Mouse (Mus musculus) A20 (cell line): Measurements from ENCODE around the gene Qars.

ENCODE experiments used
- DNase-seq: peaks from one replicate; pipeline ENCODE4 v3.0.0-alpha.2; 2011; ENCODE audit warnings: low read depth, low spot score

Gene Qars

DNA sequence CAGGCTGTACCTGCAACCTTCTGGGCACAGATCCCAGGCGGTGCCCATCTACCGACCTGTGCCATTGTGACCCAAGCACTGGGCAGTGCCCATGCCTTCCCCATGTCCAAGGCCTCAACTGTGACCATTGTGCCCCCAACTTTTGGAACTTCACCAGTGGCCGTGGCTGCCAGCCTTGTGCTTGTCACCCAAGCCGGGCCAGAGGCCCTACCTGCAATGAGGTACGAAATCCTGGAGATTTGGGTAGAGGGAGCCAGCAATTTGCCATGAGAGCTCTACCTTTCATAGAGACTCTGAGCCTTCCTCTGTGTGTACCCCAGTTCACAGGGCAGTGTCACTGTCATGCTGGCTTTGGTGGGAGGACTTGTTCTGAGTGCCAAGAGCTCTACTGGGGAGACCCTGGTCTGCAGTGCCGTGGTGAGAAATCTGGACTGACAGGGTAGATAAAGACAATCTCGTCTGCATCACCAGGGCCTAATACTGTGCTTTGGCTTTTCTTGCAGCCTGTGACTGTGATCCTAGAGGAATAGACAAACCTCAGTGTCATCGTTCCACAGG, 20.5 kb upstream of the Qars start:
- DNase-seq = no peak

DNA sequence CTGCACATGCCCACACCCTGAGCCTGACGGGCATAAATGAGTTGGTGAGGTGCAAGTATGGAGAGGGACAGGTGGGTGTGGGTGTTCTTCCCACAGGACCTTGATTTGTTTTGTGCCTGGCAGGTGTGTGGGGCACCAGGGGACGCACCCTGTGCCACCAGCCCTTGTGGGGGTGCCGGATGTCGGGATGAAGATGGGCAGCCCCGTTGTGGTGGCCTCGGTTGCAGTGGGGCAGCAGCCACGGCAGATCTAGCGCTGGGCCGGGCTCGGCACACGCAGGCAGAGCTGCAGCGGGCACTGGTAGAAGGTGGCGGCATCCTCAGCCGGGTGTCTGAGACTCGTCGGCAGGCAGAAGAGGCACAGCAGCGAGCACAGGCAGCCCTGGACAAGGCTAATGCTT, 19.1 kb upstream of the Qars start:
- DNase-seq = no peak

- no peak for DNase-seq
Measured at GRCm38 (mm10) chr9:108489215-108489614, 18.3 kb upstream of the Qars start.

GRCm38 (mm10) chr9:108489702-108490558, 17.6 kb upstream of the Qars start:
- DNase-seq = peak; percentile 48

GRCm38 (mm10) chr9:108490559-108491285, 16.8 kb upstream of the Qars start, which contains the start of gene Usp19:
TSS of gene Usp19 (plus strand) at chr9:108490602.
- DNase-seq = peak; percentile 98

GRCm38 (mm10) chr9:108491286-108491580, 16.3 kb upstream of the Qars start:
- no peak for DNase-seq

DNA sequence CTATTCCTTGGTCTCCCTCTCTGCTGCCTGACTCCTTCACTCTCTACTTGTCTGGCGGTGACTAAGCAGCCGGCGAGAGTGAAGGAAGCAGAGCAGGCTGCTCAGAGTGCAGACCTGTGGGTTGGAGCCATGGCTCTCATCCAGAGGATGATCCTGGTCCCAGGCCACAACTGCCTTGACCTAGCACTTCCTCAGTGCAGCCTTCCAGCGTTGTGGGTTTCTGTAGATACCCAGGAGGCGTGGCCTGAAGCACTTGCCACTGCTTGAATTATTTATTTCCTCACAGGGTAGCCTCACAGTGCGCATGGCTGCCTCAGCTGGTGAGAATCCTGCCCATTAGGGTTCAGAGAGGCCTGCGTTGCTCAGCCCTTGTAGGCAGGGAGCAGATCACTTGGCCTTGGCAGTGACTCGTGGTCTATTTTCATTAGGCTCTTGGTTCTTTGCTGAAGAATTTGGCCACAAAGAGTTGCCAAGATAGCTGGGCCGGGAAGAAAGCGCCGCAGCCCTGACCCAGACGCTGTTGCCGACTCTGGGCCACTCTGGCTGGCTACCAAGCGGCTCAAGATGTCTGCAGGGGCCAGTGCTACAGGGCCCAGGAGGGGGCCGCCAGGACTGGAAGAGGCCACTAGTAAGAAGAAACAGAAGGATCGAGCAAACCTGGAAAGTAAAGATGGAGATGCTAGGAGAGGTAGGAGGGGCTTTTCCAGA, 15.3 kb upstream of the Qars start:
- no peak for DNase-seq

DNA sequence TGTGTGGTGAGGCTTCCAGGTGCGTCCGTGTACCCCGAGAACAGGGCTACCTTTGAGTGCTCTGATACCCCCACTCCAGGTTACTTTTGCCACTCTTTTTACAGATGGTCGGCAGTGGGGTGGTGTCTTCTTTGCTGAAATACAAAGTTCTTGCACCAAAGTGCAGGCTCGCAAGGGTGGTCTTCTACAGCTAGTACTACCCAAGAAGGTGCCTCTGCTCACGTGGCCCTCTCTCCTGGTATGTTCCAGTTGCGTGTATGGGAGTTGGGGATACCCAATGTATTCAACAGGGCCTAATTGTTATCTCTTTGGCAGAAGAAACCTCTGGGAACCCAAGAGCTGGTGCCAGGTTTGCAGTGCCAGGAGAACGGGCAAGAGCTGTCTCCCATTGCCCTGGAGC, 14.3 kb upstream of the Qars start:
- DNase-seq = no peak

GRCm38 (mm10) chr9:108494146-108494825, 13.2 kb upstream of the Qars start:
- DNase-seq = no peak

GRCm38 (mm10) chr9:108494905-108495304, 12.6 kb upstream of the Qars start:
- no peak for DNase-seq

DNA sequence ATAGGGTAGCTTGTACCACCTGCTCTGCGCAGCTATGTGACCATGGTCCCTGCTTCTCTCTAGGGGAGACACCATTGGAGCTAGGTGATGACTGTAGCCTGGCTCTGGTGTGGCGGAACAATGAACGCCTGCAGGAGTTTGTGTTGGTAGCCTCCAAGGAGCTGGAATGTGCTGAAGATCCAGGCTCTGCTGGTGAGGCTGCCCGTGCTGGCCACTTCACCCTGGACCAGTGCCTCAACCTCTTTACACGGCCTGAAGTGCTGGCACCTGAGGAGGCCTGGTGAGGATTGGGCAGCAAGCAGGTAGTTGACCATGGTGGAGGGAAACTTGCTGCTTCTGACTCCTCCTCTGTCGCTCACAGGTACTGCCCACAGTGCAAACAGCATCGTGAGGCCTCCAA, 8.3 kb upstream of the Qars start:
- no peak for DNase-seq

- no peak for DNase-seq
Measured at GRCm38 (mm10) chr9:108499943-108500342, 7.6 kb upstream of the Qars start.

DNA sequence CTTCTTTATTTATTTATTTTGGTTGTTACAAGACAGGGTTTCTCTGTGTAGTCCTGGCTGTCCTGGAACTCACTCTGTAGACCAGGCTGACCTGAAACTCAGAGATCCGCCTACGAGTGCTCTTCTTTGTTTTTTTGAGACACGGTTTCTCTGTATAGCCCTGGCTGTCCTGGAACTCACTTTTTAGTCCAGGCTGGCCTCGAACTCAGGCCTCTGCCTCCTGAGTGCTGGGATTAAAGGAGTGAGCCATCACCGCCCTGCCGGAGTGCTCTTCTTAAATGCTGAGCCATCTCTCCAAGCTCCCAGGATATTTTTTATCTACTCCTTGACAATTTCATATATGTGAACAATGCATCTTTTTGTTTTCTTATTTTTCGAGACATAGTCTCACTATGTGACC, 605 bp upstream of the Qars start:
- no peak for DNase-seq

DNA sequence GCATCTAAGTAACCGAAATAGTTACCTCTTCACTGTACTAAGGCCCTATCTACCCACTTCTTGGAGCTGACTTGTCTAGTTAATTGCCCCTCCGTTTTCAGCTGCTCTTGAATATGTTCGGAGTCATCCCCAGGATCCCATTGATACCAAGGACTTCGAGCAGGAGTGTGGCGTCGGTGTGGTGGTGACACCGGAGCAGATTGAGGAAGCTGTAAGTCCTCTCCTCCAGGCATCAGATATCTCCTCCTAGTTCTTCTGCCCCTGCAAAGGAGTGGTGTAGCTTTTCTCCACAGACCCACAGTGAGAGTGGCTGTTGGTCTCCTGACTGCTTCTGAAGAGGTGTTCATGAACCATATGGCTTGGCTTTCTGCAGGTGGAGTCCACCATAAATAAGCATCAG, 1.3 kb downstream of the Qars start:
- DNase-seq = no peak

- DNase-seq = peak; percentile 99
Measured at GRCm38 (mm10) chr9:108516380-108517251, 9.1 kb downstream of the Qars start, which contains the start of gene Qrich1. TSS of gene Qrich1 (plus strand) at chr9:108516806.

DNA sequence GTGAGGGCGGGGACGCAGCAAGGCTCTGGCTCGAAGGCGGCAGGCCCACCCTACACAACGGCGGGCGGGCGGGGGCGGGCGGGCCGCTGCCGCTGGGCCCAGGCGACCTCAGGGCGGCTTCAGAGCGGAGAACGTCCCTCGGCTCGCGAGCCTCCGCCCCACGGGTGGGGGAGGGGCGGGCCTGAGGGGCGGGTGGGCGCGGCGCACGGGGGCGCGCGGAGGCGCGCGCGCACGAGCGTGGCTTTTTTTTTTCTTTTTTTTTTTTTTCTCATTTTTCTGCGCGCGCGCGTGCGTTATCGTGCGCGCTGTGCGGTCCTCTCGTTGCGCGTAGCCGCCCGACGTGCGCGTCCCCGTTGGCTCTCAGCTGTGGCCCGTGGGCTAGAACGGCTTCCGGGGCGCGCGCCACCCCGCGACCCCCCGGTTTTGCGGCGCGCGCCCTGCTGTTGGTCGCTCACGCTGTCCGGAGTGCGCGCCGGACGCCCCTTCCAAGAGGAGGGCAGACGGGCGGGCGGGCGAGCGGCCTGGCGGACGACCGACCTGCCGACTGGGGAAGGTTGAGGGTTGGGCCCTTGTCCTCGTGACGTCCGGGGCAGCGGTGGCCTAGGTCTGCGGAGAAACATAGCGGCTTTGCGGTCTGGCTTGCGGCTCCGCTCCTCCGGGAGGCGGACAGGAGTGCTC, 9.9 kb downstream of the Qars start:
- DNase-seq = peak; percentile 89

- no peak for DNase-seq
Measured at GRCm38 (mm10) chr9:108517931-108518332, 10.4 kb downstream of the Qars start.

GRCm38 (mm10) chr9:108521604-108522003, 14.1 kb downstream of the Qars start:
- DNase-seq = no peak

DNA sequence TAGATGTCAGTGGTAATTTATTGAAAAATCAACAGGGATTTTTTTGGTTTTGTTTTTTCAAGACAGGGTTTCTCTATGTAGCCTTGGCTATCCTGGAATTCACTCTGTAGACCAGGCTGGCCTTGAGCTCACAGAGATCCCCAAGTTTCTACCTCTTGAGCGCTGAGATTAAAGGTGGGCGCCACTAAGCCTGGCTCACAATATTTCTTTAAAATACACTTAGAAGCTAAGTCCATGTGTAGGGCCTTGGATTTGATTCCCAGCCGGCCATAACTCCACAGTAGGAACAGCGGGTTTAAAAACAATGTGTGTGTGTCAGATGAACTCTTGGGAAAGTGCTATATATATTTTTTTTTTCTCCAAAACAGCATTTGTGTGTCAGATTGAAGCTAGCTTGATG, 15.8 kb downstream of the Qars start:
- no peak for DNase-seq

DNA sequence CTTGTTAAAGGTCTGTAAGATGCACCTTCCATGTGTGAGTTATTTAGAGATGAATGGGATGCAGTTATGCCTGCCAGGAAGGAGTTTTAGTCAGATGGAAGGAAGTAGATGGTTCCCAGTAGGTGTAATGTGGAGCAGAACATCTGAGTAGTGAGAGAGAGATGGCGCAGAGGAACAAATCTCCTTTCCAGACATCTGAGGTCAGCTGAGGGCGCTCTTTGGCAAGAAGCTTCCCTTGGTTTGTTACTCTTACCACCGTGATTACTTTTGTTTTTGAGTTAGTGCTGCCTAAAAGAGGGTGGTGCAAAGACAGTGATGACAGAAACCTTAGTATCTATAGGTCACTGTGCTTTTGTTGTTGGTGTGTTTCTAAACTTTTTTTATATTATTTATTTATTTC, 17.9 kb downstream of the Qars start:
- DNase-seq = no peak
